Mouse (Mus musculus): ENCODE data around the gene Baz1b. TPM values are rescaled to one million over a fixed set of nuclear protein-coding genes. Genes with fewer than 3 reads are reported as not detected.

The Baz1b gene
- polyA plus RNA-seq, 1 experiment from 2014 or later = 46.9 TPM

DNA sequence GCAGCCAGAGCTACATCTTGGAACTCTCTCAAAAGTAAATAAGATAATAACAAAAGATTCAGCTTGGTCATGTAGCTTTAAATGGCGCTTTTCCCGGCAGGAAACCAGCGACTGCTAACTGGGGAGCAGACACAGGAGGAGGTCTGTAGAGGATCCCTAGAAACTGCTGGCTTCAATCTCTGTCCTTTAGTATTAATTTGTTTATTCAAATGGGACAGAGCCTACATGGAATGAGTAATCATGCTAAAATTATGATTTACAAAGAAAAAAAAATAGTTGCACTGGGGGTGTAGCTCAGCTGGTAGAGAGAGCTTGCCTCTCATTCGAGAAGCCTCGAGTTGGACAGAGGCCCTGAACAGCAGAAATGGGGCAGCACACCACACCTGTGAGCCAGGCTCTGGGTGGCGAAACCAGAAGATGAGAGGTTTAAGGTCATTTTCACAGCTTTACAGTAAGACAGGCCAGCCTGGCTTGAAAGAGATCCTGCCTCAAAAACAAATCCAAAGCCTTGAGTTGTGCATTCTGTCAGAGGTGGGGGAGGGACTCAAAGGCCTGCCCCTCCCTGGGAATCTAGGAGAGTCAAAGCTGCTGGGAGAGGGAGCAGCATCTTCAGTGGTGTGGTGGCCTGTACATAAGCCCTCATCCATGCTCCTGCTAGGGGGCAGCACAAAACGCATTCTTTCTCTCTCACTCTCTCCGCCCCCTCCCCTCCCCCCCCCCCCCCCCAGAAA lies 3.8 kb upstream of the Baz1b start:
- Histone ChIP-seq H3K27ac (replicated peaks; ENCODE audit: low read depth, low read length) (peak overlapping the region; percentile 36; the same call in 1 of the 2 replicates), H3K4me3 (ENCODE audit: low read depth, low read length) (no peak overlapping the region), H3K4me1 (ENCODE audit: control insufficient read depth, insufficient read depth, low read length) (no peaks in the 10 kb centered on the region), H3K36me3 (ENCODE audit: control insufficient read depth, insufficient read depth, low read length) (peaks cover 46% of the 10 kb centered on the region), H3K27me3 (replicated peaks; ENCODE audit: control insufficient read depth, insufficient read depth, low read length) (no peaks in the 10 kb centered on the region), H3K4me2 (ENCODE audit: low read depth, low read length) (no peak overlapping the region), H3K9me3 (ENCODE audit: control insufficient read depth, low read length) (no peaks in the 10 kb centered on the region), H3K9ac (ENCODE audit: low read depth, low read length) (no peak overlapping the region)
- no peak for DNase-seq (ENCODE audit: low spot score)
- WGBS = 54% methylated on average over 8 of the region's 8 CpGs
- no peak for ATAC-seq (ENCODE audit: low read depth)

DNA sequence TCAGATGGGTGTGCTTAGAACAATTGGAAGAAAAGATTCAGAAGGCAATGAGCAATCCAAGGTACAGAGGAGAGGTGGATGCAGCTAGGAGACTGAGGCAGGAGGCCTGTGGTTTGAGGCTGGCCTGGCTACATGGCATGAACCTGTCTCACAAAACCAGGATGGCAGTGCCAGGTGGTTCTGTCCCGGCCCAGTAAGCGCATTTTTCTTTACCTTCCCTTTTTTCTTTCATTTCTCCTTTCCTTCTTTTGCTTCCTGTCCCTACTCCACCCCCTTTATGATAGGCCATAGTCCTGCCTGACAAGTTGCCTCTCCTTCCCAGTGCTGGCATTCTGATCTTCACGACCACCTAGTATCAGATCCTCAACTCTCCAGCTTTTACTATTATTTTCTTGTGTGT lies 2.0 kb upstream of the Baz1b start:
- Histone ChIP-seq H3K36me3 (ENCODE audit: control insufficient read depth, insufficient read depth, low read length) (peaks cover 44% of the 10 kb centered on the region), H3K4me2 (ENCODE audit: low read depth, low read length) (no peak overlapping the region), H3K9ac (ENCODE audit: low read depth, low read length) (no peak overlapping the region), H3K9me3 (ENCODE audit: control insufficient read depth, low read length) (no peaks in the 10 kb centered on the region), H3K4me1 (ENCODE audit: control insufficient read depth, insufficient read depth, low read length) (peaks cover 14% of the 10 kb centered on the region), H3K27me3 (replicated peaks; ENCODE audit: control insufficient read depth, insufficient read depth, low read length) (no peaks in the 10 kb centered on the region), H3K27ac (replicated peaks; ENCODE audit: low read depth, low read length) (no peak overlapping the region), H3K4me3 (ENCODE audit: low read depth, low read length) (no peak overlapping the region)
- WGBS = 100% methylated on average over 3 of the region's 3 CpGs
- ATAC-seq (ENCODE audit: low read depth) (no peak), DNase-seq (ENCODE audit: low spot score) (no peak)

DNA sequence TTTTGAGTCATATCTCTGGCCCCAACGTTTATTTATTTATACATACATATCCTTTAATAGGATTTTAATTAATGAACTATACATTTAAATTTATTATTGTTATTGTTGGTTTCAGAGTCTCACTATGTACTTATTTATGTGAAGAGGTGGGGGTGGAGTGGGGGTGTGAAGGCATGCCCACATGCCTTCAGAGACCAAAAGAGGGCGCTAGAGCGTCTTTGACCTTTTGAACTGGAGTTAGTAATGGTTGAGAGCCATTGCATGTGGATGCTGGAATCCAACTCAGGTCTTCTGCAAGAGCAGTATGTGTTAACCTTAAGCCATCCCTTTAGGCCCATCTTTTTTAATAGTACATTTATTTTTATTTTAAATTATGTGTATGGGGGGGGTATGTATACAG lies 1.5 kb upstream of the Baz1b start:
- Histone ChIP-seq H3K27me3 (replicated peaks; ENCODE audit: control insufficient read depth, insufficient read depth, low read length) (no peaks in the 10 kb centered on the region), H3K4me3 (ENCODE audit: low read depth, low read length) (no peak overlapping the region), H3K4me2 (ENCODE audit: low read depth, low read length) (no peak overlapping the region), H3K9me3 (ENCODE audit: control insufficient read depth, low read length) (no peaks in the 10 kb centered on the region), H3K9ac (ENCODE audit: low read depth, low read length) (no peak overlapping the region), H3K27ac (replicated peaks; ENCODE audit: low read depth, low read length) (no peak overlapping the region), H3K4me1 (ENCODE audit: control insufficient read depth, insufficient read depth, low read length) (peaks cover 17% of the 10 kb centered on the region), H3K36me3 (ENCODE audit: control insufficient read depth, insufficient read depth, low read length) (peaks cover 43% of the 10 kb centered on the region)
- WGBS = 39% methylated on average over 3 of the region's 3 CpGs
- ATAC-seq (ENCODE audit: low read depth) (no peak), DNase-seq (ENCODE audit: low spot score) (no peak)

DNA sequence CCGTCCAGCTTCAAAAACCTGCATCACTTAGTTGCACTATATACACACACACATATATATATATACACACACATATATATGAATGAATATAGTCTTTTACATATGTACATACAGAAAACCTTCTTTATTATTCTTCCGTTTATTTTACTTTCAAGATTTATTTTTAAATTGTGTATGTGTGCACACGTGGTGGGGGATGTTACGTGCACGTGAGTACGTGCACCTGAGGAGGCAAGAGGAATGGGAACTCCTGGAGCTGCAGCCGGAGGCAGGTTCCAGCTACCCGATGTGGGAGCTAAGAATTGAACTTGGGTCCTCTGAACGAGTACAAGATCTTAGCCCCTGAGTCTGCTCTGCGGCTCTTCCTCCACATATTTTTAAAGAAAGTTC lies 838 bp upstream of the Baz1b start:
- DNase-seq (ENCODE audit: low spot score) (peak; percentile 12), ATAC-seq (ENCODE audit: low read depth) (no peak)
- Histone ChIP-seq H3K9ac (ENCODE audit: low read depth, low read length) (peak overlapping the region; percentile 96), H3K27ac (replicated peaks; ENCODE audit: low read depth, low read length) (peak overlapping the region; percentile 96), H3K4me1 (ENCODE audit: control insufficient read depth, insufficient read depth, low read length) (peaks cover 17% of the 10 kb centered on the region), H3K27me3 (replicated peaks; ENCODE audit: control insufficient read depth, insufficient read depth, low read length) (no peaks in the 10 kb centered on the region), H3K36me3 (ENCODE audit: control insufficient read depth, insufficient read depth, low read length) (peaks cover 38% of the 10 kb centered on the region), H3K4me3 (ENCODE audit: low read depth, low read length) (peak overlapping the region; percentile 99), H3K4me2 (ENCODE audit: low read depth, low read length) (peak overlapping the region; percentile 80), H3K9me3 (ENCODE audit: control insufficient read depth, low read length) (no peaks in the 10 kb centered on the region)
- 21% methylated on average over 10 of the region's 10 CpGs for WGBS

DNA sequence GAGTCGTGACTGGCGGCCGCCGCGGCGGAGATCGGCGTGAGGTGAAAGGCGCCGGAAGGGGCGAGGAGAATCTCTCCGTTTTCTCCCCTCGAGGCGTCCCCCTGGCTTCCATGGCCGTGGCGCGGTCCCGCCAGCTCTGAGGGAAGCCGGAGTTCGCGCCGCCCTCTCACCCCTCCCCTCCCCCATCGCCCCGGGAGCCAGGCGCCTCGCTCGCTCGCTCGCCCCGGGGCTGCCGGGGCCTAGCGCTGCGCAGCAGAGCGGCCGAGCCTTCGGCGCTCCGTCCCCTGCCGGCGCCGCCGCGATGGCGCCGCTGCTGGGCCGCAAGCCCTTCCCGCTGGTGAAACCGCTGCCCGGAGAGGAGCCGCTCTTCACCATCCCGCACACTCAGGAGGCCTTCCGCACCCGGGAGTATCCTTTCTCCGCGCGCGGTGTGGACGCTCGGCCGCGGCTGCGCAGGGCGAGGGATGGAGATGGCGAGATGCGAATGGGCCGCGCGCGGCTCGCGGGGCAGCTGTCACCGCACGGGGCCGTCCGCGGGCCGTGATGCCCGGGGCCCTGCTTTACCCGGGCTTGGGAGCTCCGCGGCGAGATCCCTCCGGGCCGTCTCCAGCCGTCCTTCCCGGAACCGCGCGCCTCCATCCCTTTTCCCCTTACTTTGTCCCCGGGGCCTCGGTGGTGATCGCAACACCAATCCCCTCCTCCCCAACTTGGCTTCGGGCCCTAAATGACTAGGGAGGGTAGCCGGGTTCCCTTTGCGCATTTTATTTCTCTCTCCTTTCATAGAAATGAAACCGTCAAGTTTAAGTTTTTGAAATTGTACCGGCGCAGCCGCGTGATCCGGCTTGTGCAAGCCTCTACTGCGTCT lies 517 bp downstream of the Baz1b start:
- Histone ChIP-seq H3K4me3 (ENCODE audit: low read depth, low read length) (peak overlapping the region; percentile 99), H3K27ac (replicated peaks; ENCODE audit: low read depth, low read length) (peak overlapping the region; percentile 96), H3K4me2 (ENCODE audit: low read depth, low read length) (peak overlapping the region; percentile 80), H3K9ac (ENCODE audit: low read depth, low read length) (peak overlapping the region; percentile 96), H3K36me3 (ENCODE audit: control insufficient read depth, insufficient read depth, low read length) (peaks cover 32% of the 10 kb centered on the region), H3K4me1 (ENCODE audit: control insufficient read depth, insufficient read depth, low read length) (peaks cover 18% of the 10 kb centered on the region), H3K9me3 (ENCODE audit: control insufficient read depth, low read length) (no peaks in the 10 kb centered on the region), H3K27me3 (replicated peaks; ENCODE audit: control insufficient read depth, insufficient read depth, low read length) (no peaks in the 10 kb centered on the region)
- DNase-seq (ENCODE audit: low spot score) (peak; percentile 26), ATAC-seq (ENCODE audit: low read depth) (peak; percentile 51)
- under 1% methylated on average over 42 of the region's 102 CpGs for WGBS

DNA sequence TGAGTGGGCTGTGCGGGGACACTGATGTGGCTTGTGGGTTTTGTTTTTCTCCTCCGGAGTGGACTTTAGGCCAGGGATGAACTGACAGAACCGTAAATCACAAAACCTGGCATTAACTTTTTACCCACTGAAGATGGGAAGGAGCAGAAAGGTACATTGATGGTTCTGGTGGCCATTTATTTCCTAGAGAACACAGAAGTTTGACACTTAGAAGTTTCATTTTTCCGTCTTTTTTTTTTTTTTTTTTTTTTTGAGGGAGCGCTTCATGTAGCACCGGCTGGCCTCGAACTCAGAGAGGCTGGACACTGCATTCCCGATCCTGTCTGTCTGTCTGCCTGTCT lies 1.1 kb downstream of the Baz1b start:
- H3K4me3 ChIP-seq (ENCODE audit: low read depth, low read length) = peak overlapping the region; percentile 99
- H3K27ac ChIP-seq (replicated peaks; ENCODE audit: low read depth, low read length) = peak overlapping the region; percentile 96
- H3K27me3 ChIP-seq (replicated peaks; ENCODE audit: control insufficient read depth, insufficient read depth, low read length) = no peaks in the 10 kb centered on the region
- peak overlapping the region; percentile 80 for H3K4me2 ChIP-seq (ENCODE audit: low read depth, low read length)
- peaks cover 33% of the 10 kb centered on the region for H3K36me3 ChIP-seq (ENCODE audit: control insufficient read depth, insufficient read depth, low read length)
- peak overlapping the region; percentile 96 for H3K9ac ChIP-seq (ENCODE audit: low read depth, low read length)
- ATAC-seq (ENCODE audit: low read depth) (no peak), DNase-seq (ENCODE audit: low spot score) (no peak)
- under 1% methylated on average over 8 of the region's 8 CpGs for WGBS
- H3K9me3 ChIP-seq (ENCODE audit: control insufficient read depth, low read length) = no peaks in the 10 kb centered on the region
- H3K4me1 ChIP-seq (ENCODE audit: control insufficient read depth, insufficient read depth, low read length) = peaks cover 20% of the 10 kb centered on the region

DNA sequence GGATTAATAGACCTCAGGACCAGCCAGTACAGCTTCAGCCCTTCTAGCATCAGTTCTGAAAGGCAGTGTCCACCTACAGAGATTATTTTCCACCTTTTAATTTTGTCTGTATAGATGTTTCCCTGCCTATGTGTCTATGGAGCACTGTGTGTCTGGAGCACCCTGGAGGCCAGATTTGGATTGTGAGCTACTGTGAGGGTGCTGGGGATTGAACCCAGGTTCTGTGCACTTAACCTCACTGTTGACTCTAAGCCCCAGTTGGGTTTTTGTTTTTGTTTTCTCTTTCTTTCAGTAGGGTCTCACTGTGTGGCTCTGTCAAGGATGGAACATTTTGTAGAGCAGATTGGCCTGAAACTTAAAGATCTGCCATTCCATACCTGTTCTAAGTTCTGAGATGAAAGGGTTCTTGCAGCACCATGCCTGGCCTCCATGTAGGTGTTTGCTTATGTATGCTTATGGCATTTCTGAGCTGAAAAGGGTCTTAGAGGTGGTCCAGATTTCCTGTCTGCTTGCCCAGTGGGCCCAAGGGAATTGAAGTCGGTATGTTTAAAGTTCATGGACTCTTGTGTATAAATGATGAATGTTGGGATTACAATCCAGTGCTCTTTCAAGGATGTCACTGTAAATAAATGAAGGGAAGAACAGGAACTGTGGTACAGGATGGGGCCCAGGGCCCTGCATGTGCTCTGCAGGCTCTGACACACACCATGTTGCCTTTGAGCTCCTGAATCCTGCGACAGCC lies 2.4 kb downstream of the Baz1b start:
- 41% methylated on average over 2 of the region's 2 CpGs for WGBS
- no peak for DNase-seq (ENCODE audit: low spot score)
- H3K27me3 ChIP-seq (replicated peaks; ENCODE audit: control insufficient read depth, insufficient read depth, low read length) = no peaks in the 10 kb centered on the region
- ATAC-seq (ENCODE audit: low read depth) = no peak
- peak overlapping the region; percentile 80 for H3K4me2 ChIP-seq (ENCODE audit: low read depth, low read length)
- peak overlapping the region; percentile 99 for H3K4me3 ChIP-seq (ENCODE audit: low read depth, low read length)
- H3K27ac ChIP-seq (replicated peaks; ENCODE audit: low read depth, low read length) = no peak overlapping the region
- peak overlapping the region; percentile 96 for H3K9ac ChIP-seq (ENCODE audit: low read depth, low read length)
- no peaks in the 10 kb centered on the region for H3K9me3 ChIP-seq (ENCODE audit: control insufficient read depth, low read length)
- H3K36me3 ChIP-seq (ENCODE audit: control insufficient read depth, insufficient read depth, low read length) = peaks cover 36% of the 10 kb centered on the region
- H3K4me1 ChIP-seq (ENCODE audit: control insufficient read depth, insufficient read depth, low read length) = peaks cover 20% of the 10 kb centered on the region

DNA sequence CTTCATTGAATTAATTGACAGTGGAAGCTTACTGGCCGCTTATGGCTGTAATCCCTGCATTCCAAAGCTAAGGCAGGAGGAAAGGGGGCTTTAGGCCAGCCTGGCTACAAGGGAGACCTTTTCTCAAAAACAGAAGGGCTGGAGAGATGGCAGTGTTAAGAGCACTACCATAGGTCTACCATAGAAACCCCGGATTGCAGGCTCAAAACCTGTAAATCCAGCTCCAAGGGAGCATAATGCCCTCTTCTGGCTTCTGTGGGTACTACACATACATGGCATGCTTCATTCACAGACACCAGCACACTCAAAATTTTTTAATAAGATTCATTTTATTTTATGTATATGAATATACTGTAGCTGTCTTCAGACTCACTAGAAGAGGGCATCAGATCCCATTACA lies 4.6 kb downstream of the Baz1b start:
- no peak for ATAC-seq (ENCODE audit: low read depth)
- no peak overlapping the region for H3K9ac ChIP-seq (ENCODE audit: low read depth, low read length)
- peaks cover 50% of the 10 kb centered on the region for H3K36me3 ChIP-seq (ENCODE audit: control insufficient read depth, insufficient read depth, low read length)

More for the DNA sequence above, 4.6 kb downstream of the Baz1b start:
- Histone ChIP-seq H3K4me3 (ENCODE audit: low read depth, low read length) (no peak overlapping the region), H3K9me3 (ENCODE audit: control insufficient read depth, low read length) (no peaks in the 10 kb centered on the region), H3K27ac (replicated peaks; ENCODE audit: low read depth, low read length) (no peak overlapping the region), H3K27me3 (replicated peaks; ENCODE audit: control insufficient read depth, insufficient read depth, low read length) (no peaks in the 10 kb centered on the region), H3K4me2 (ENCODE audit: low read depth, low read length) (no peak overlapping the region), H3K4me1 (ENCODE audit: control insufficient read depth, insufficient read depth, low read length) (peaks cover 20% of the 10 kb centered on the region)
- 32% methylated on average over 2 of the region's 2 CpGs for WGBS
- DNase-seq (ENCODE audit: low spot score) = peak; percentile 73
